Mouse (Mus musculus) ES-E14 (cell line): Measurements from ENCODE around the gene Eef1akmt1. TPM values are rescaled to one million over a fixed set of nuclear protein-coding genes. Genes with fewer than 3 reads are reported as not detected.

ENCODE experiments used
- DNase-seq: peaks from one replicate; pipeline ENCODE4 v3.0.0-alpha.2; 2013; ENCODE audit warnings: low read depth, low spot score
- H3K27ac ChIP-seq: 2 replicates; pipeline ENCODE4 v1.5.1; 2012; ENCODE audit warnings: low read depth, mild to moderate bottlenecking, low read length, moderate library complexity, mixed read lengths; ENCODE audit not compliant: poor library complexity, insufficient read depth, severe bottlenecking
- H3K36me3 ChIP-seq: 2 replicates; pipeline ENCODE4 v1.6.1; 2012; ENCODE audit warnings: mild to moderate bottlenecking, low read length, moderate library complexity, mixed read lengths; ENCODE audit not compliant: control insufficient read depth, poor library complexity, insufficient read depth, severe bottlenecking
- H3K4me1 ChIP-seq, 2 experiments: fragments of 150-350 bp in 1 of 2; sonication (generic) in 1 of 2; 2 replicates each; pipeline ENCODE4 v1.6.1; 2012; ENCODE audit warnings: low read length in 2 of 2, mild to moderate bottlenecking in 1 of 2, mixed read lengths in 1 of 2; ENCODE audit not compliant: control insufficient read depth in 2 of 2, insufficient read depth in 2 of 2, poor library complexity in 1 of 2
- H3K4me3 ChIP-seq, 2 experiments: fragments of 150-350 bp in 1 of 2; sonication (generic) in 1 of 2; 2 replicates each; pipeline ENCODE4 v1.5.1; 2012; ENCODE audit warnings: low read length in 2 of 2, low read depth in 1 of 2, mild to moderate bottlenecking in 1 of 2, mixed read lengths in 1 of 2; ENCODE audit not compliant: insufficient read depth in 1 of 2, poor library complexity in 1 of 2, severe bottlenecking in 1 of 2
- H3K9ac ChIP-seq: 2 replicates; pipeline ENCODE4 v1.6.1; 2012; ENCODE audit warnings: low read depth, mild to moderate bottlenecking, low read length, mixed read lengths; ENCODE audit not compliant: poor library complexity, insufficient read depth, severe bottlenecking
- H3K9me3 ChIP-seq: fragments of 150-350 bp; sonication (generic); 2 replicates; pipeline ENCODE4 v1.6.1; 2012; ENCODE audit warnings: low read depth, mild to moderate bottlenecking, low read length; ENCODE audit not compliant: control insufficient read depth, insufficient read depth
- CHD2 ChIP-seq: IDR thresholded peaks from 2 replicates; pipeline ENCODE4 v1.6.1; 2014; ENCODE audit warnings: mild to moderate bottlenecking, low read depth, low read length, inconsistent platforms
- HCFC1 ChIP-seq: IDR thresholded peaks from 2 replicates; pipeline ENCODE4 v1.6.1; 2012; ENCODE audit warnings: low read length, inconsistent platforms, borderline replicate concordance; ENCODE audit not compliant: insufficient read depth
- MAFK ChIP-seq: IDR thresholded peaks from 2 replicates; pipeline ENCODE4 v1.6.1; 2014; ENCODE audit warnings: mild to moderate bottlenecking, low read depth, low read length, inconsistent platforms; ENCODE audit not compliant: insufficient read depth
- ZC3H11A ChIP-seq: IDR thresholded peaks from 2 replicates; pipeline ENCODE4 v1.6.1; 2012; ENCODE audit warnings: low read depth, mild to moderate bottlenecking, inconsistent platforms, low read length, borderline replicate concordance
- ZNF384 ChIP-seq: IDR thresholded peaks from 2 replicates; pipeline ENCODE4 v1.6.1; 2012; ENCODE audit warnings: low read depth, low read length, inconsistent platforms
- in situ Hi-C, 2 experiments: fragments of 600-800 bp; cut with MboI; formaldehyde crosslinking; loops; one replicate each; pipeline ENCODE4 v1.15.1; 2025; ENCODE audit warnings: low sequenced_read_pairs in 2 of 2, inconsistent platforms in 1 of 2; ENCODE audit not compliant: unreplicated experiment in 2 of 2
- total RNA-seq: library from RNA; depleted of rRNA; stranded (reverse); fragments of 300-350 nt; gene quantifications from 2 replicates; pipeline ENCODE4 v1.2.3, GENCODE M21; 2012

Eef1akmt1 gene
- total RNA-seq, 1 experiment: 29.2 TPM

DNA sequence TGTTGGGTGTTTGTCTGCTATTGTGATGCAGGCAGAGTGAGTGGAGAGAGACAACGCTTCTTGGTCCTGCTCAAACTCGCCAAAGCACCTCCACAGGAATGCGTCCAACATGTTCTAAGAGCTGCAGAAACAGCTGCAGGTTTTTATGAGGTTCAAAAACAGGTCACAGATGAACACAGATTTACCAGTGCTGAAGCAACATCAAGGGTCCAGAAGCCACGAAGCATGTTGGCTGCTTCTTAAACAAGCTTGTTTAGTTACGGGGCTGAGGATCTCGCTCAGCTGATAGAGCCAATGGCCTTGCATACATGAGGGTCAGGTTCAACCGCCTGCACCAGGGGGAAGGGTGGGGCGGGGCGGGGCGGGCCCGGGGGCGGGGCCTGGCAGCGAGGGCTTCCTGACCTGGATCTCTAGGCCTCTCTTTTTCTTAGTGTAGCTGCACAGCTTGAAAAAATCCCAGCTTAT lies 24.8 kb downstream of the Eef1akmt1 start:
- TF ChIP-seq HCFC1 (no peak), ZC3H11A (no peak), ZNF384 (no peak), CHD2 (no peak), MAFK (no peak)
- no peak overlapping the region for H3K27ac ChIP-seq
- H3K4me1 ChIP-seq: peaks cover 5 to 21% of the 10 kb centered on the region in 2 experiments; a peak in 3 of 4 replicates
- H3K9me3 ChIP-seq: no peaks in the 10 kb centered on the region
- H3K4me3 ChIP-seq: no peak overlapping the region; a peak in 1 of 4 replicates
- H3K9ac ChIP-seq: 0 out of 2 replicates have a peak overlapping the region, but pooled peaks have one; percentile 18
- peaks cover 11% of the 10 kb centered on the region; the same call in 1 of the 2 replicates for H3K36me3 ChIP-seq
- in situ Hi-C loops: no loop called here
- no peak for DNase-seq

GRCm38 (mm10) chr14:57546131-57546530 lies 25.3 kb downstream of the Eef1akmt1 start:
- H3K9me3 ChIP-seq: no peaks in the 10 kb centered on the region
- peaks cover 11% of the 10 kb centered on the region; the same call in 1 of the 2 replicates for H3K36me3 ChIP-seq
- in situ Hi-C loops: no loop called here
- no peak overlapping the region for H3K27ac ChIP-seq
- H3K4me1 ChIP-seq: peaks cover 5 to 21% of the 10 kb centered on the region in 2 experiments; a peak in 3 of 4 replicates
- no peak for DNase-seq
- no peak overlapping the region for H3K9ac ChIP-seq
- no peak overlapping the region for H3K4me3 ChIP-seq
- no peak for TF ChIP-seq CHD2
- TF ChIP-seq MAFK: no peak

- DNase-seq: no peak
- Histone ChIP-seq H3K36me3 (peaks cover 11% of the 10 kb centered on the region; the same call in 1 of the 2 replicates), H3K27ac (no peak overlapping the region), H3K9me3 (no peaks in the 10 kb centered on the region), H3K4me1 (peaks cover 5 to 21% of the 10 kb centered on the region in 2 experiments; a peak in 3 of 4 replicates), H3K4me3 (no peak overlapping the region; a peak in 1 of 4 replicates), H3K9ac (no peak overlapping the region)
- in situ Hi-C loops: no loop called here
- TF ChIP-seq ZC3H11A (no peak), HCFC1 (no peak), ZNF384 (no peak), CHD2 (no peak), MAFK (no peak)
Observed at GRCm38 (mm10) chr14:57545526-57545925, 25.9 kb downstream of the Eef1akmt1 start.

DNA sequence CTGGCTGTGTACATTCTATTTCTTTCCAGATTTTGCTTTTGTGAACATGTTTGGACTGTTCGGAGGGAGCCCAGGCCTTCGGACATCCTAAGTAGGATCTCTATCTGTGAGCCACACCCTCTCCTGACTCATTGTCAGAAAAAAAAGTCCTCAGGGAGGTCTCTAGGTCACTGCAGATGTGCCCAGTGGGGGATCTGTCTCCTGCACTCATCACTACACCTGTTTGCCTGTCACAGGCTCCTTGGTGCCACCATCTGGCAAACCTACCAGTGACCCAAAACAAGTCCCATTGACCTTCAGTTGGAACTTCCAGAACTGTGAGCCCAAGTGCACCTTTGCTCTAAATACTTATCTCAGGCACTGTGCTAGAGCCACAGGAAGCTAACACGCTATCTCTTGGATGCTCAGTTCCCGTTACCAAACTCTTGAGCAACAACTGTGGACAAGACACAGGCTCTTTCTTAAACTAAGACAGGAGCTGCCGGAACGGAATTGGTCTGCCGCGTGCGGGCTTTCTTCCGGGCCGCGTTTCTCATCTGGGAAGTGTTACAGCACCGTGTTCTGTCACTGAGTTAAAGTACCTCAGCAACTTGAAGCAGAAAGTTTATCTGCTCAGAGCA lies 27.9 kb downstream of the Eef1akmt1 start:
- H3K4me1 ChIP-seq: peaks cover 5 to 21% of the 10 kb centered on the region in 2 experiments; a peak in 3 of 4 replicates
- in situ Hi-C loops: no loop called here
- H3K9me3 ChIP-seq: no peaks in the 10 kb centered on the region
- peak; percentile 49; the same call in 1 of the 2 replicates for TF ChIP-seq ZNF384
- TF ChIP-seq HCFC1: no peak
- no peak overlapping the region for H3K27ac ChIP-seq
- H3K36me3 ChIP-seq: no peaks in the 10 kb centered on the region
- no peak overlapping the region for H3K4me3 ChIP-seq
- DNase-seq: no peak
- no peak overlapping the region for H3K9ac ChIP-seq

GRCm38 (mm10) chr14:57542231-57542630 lies 29.2 kb downstream of the Eef1akmt1 start:
- Histone ChIP-seq H3K4me3 (peak overlapping the region; percentile 50 to 78), H3K4me1 (peaks cover 7 to 29% of the 10 kb centered on the region in 2 experiments; a peak in 3 of 4 replicates), H3K27ac (no peak overlapping the region), H3K9me3 (no peaks in the 10 kb centered on the region), H3K9ac (peak overlapping the region; percentile 80), H3K36me3 (no peaks in the 10 kb centered on the region)
- in situ Hi-C loops: no loop called here
- DNase-seq: no peak
- TF ChIP-seq ZNF384: no peak
